8 mouse cellular contexts compared by ENCODE assay signal in the genomic region with DNA sequence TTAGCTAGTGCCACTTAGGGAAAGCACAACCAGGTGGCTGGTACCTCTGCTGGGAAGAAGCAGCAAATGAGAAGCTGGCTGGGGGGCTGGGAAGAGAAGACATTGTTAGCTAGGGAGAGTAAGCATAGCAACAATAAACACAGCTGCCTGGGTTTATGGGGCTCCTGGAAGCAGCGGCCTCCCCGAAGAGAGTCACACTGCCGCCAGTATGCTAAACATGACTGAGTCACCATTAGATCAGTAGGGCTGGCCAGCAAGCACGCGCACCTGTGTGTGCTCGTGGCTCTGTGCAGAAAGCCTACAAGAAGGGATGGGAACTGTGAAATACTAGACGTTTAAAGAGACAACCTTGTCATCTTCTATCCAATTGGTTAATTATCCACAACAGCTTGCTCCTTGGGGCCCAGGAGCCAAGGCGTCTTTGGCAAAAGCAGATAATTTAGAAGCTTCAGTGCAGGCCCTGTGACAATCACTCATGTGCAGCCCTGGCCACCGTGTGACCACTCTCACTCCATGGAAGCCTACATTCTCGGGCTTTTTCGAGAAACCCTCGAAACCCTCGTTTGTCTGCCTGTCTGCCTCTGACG. TPM values are rescaled to one million over a fixed set of nuclear protein-coding genes. Genes with fewer than 3 reads are reported as not detected.
DNase-seq lines count a peak whose midpoint lies in the region; ATAC-seq and TF ChIP-seq lines count a peak whose summit lies in the region.

No protein-coding gene starts in this region.

- H3K27me3 ChIP-seq in heart, embryonic 13.5 days (replicated peaks), result no peaks in the 10 kb centered on the region
- no peaks in the 10 kb centered on the region for H3K27me3 ChIP-seq in hindbrain, embryonic 14.5 days (ENCODE audit: control insufficient read depth, insufficient read depth, low read length)

- no peak for ATAC-seq in heart, embryonic 13.5 days (ENCODE audit: extremely low read depth, insufficient number of reproducible peaks, low FRiP score, low TSS enrichment)
- no peak for ATAC-seq in hindbrain, embryonic 14.5 days (ENCODE audit: low FRiP score)

- no peak overlapping the region for H3K4me3 ChIP-seq in heart, embryonic 13.5 days
- no peak overlapping the region for H3K4me3 ChIP-seq in hindbrain, embryonic 14.5 days (replicated peaks; ENCODE audit: low read length)
- no peak overlapping the region for H3K4me3 ChIP-seq in olfactory bulb, adult 2 months (ENCODE audit: insufficient read depth, low read depth, low read length)

- H3K4me2 ChIP-seq in heart, embryonic 13.5 days, result no peak overlapping the region
- no peak overlapping the region for H3K4me2 ChIP-seq in hindbrain, embryonic 14.5 days (replicated peaks)

- H3K27ac ChIP-seq in heart, embryonic 13.5 days (replicated peaks), result peak overlapping the region; percentile 82; the same call in 1 of the 2 replicates
- peak overlapping the region; percentile 35; the same call in 1 of the 2 replicates for H3K27ac ChIP-seq in hindbrain, embryonic 14.5 days
- H3K27ac ChIP-seq in olfactory bulb, adult 2 months (ENCODE audit: insufficient read depth, low read depth, low read length), result peak overlapping the region; percentile 60

- H3K9me3 ChIP-seq in heart, embryonic 13.5 days, result no peaks in the 10 kb centered on the region
- H3K9me3 ChIP-seq in hindbrain, embryonic 14.5 days (ENCODE audit: control insufficient read depth, low read length), result no peaks in the 10 kb centered on the region

- no peaks in the 10 kb centered on the region for H3K36me3 ChIP-seq in heart, embryonic 13.5 days
- H3K36me3 ChIP-seq in hindbrain, embryonic 14.5 days (replicated peaks; ENCODE audit: control insufficient read depth, insufficient read depth), result no peaks in the 10 kb centered on the region

- no peak for TF ChIP-seq POLR2A in olfactory bulb, adult 2 months (IDR thresholded peaks at IDR 0.05; ENCODE audit: insufficient read depth, low read depth, low read length)

- no peak overlapping the region for H3K9ac ChIP-seq in heart, embryonic 13.5 days
- H3K9ac ChIP-seq in hindbrain, embryonic 14.5 days, result 0 out of 2 replicates have a peak overlapping the region, but pooled peaks have one; percentile 2

- no peak for TF ChIP-seq CTCF in olfactory bulb, adult 2 months (IDR thresholded peaks at IDR 0.05; ENCODE audit: insufficient read depth, low read depth, low read length)

- 61% methylated on average over 14 of the region's 14 CpGs for WGBS in heart, embryonic 13.5 days
- 41% methylated on average over 14 of the region's 14 CpGs for WGBS in hindbrain, embryonic 14.5 days
- 37% methylated on average over 14 of the region's 14 CpGs for WGBS in olfactory bulb, adult 2 months

- no peak for DNase-seq in heart, postnatal 36 days
- DNase-seq in retina, postnatal 1 day, result peak; percentile 38
- no peak for DNase-seq in retina, embryonic 14.5 days (ENCODE audit: low spot score)
- DNase-seq in hindbrain, embryonic 14.5 days (ENCODE audit: low spot score), result no peak
- no peak for DNase-seq in testis, postnatal 10 days (ENCODE audit: low spot score)
- DNase-seq in thymus, postnatal 25 days, result no peak

- intact Hi-C loops in heart, postnatal 36 days (cut with DNase I), result no loop called here

- H3K4me1 ChIP-seq in heart, embryonic 13.5 days, result peaks cover 77% of the 10 kb centered on the region
- peaks cover 27% of the 10 kb centered on the region for H3K4me1 ChIP-seq in hindbrain, embryonic 14.5 days (replicated peaks; ENCODE audit: control insufficient read depth, insufficient read depth, low read length)
- peaks cover 52% of the 10 kb centered on the region for H3K4me1 ChIP-seq in olfactory bulb, adult 2 months (ENCODE audit: control insufficient read depth, insufficient read depth, low read length)

RNA-seq across cellular contexts. Expression of gene Angptl2, which starts 9.8 kb away (rescaled TPM):
- polyA plus RNA-seq in heart, embryonic 13.5 days (2015; fragmentation: Nextera tagmentation; extraction: Ambion mirVana), result 55.4 and 59.0 TPM in 2 replicates
- 10 to 100 TPM; 51.2 to 67.0 TPM for total RNA-seq in heart, postnatal 36 days (2021)
- 12.2 and 14.1 TPM in 2 replicates for polyA plus RNA-seq in hindbrain, embryonic 14.5 days (2014; fragmentation: Nextera tagmentation; extraction: Ambion mirVana)
- not detected in 2 replicates for polyA plus RNA-seq in olfactory bulb, adult 2 months (2012; ENCODE audit: insufficient read depth, insufficient read length, low replicate concordance, missing spikeins)

Comparison
In these comparisons a context has a peak if more than half of its experiments do, and no peak if none do; other contexts are left out.
1. RNA of gene Angptl2, which starts 9.8 kb away (polyA plus RNA-seq): 55.4 to 59.0 TPM in heart, embryonic 13.5 days and 12.2 to 14.1 TPM in hindbrain, embryonic 14.5 days; not detected in olfactory bulb, adult 2 months; every median in the first group is over 10 times any median in the second.
2. Peak in every context shown above with its lines, with median percentiles within 50 percentile points of each other: H3K27ac ChIP-seq.